Mouse (Mus musculus): ENCODE results near the gene Lpxn. TPM values are rescaled to one million over a fixed set of nuclear protein-coding genes. Genes with fewer than 3 reads are reported as not detected.

The Lpxn gene
- polyA plus RNA-seq, 1 experiment from 2014 or later: 0.92 TPM

- 79% methylated on average over 2 of the region's 2 CpGs for WGBS
- Histone ChIP-seq H3K4me2 (ENCODE audit: low read length) (no peak overlapping the region), H3K4me1 (replicated peaks; ENCODE audit: control insufficient read depth, insufficient read depth, low read length) (peaks cover 5% of the 10 kb centered on the region), H3K36me3 (ENCODE audit: control insufficient read depth, insufficient read depth) (no peaks in the 10 kb centered on the region), H3K27me3 (replicated peaks; ENCODE audit: control insufficient read depth, insufficient read depth, low read length) (no peaks in the 10 kb centered on the region), H3K4me3 (replicated peaks; ENCODE audit: low read length) (no peak overlapping the region), H3K9me3 (ENCODE audit: control insufficient read depth, low read length) (no peaks in the 10 kb centered on the region), H3K9ac (replicated peaks; ENCODE audit: low read depth, low read length) (no peak overlapping the region), H3K27ac (ENCODE audit: low read length) (no peak overlapping the region)
- ATAC-seq: no peak
Observed at GRCm38 (mm10) chr19:12786803-12787395, 9.1 kb upstream of the Lpxn start.

DNA sequence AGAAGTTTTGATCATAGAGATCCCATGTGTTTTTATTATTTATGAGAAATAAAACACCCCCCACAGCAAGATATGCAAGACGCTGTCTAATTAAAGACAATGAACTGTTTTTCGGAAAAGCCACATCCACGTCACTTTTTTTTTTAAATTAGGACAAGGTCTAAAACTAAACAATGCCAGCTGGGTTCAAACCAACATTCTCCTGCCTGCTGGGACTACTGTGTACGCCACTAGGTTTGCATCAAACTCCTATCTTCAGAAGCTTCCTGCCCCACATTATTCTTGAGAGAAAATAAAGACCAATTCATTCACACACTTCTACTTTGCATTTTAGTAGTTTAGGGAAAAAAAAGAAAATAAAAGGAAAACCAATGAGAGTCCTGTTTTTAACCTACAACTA lies 8.3 kb upstream of the Lpxn start:
- Histone ChIP-seq H3K9ac (replicated peaks; ENCODE audit: low read depth, low read length) (no peak overlapping the region), H3K4me1 (replicated peaks; ENCODE audit: control insufficient read depth, insufficient read depth, low read length) (peaks cover 5% of the 10 kb centered on the region), H3K4me2 (ENCODE audit: low read length) (no peak overlapping the region), H3K27ac (ENCODE audit: low read length) (no peak overlapping the region), H3K9me3 (ENCODE audit: control insufficient read depth, low read length) (no peaks in the 10 kb centered on the region), H3K27me3 (replicated peaks; ENCODE audit: control insufficient read depth, insufficient read depth, low read length) (no peaks in the 10 kb centered on the region), H3K36me3 (ENCODE audit: control insufficient read depth, insufficient read depth) (no peaks in the 10 kb centered on the region), H3K4me3 (replicated peaks; ENCODE audit: low read length) (no peak overlapping the region)
- ATAC-seq: no peak
- WGBS: 80% methylated on average over 4 of the region's 4 CpGs

GRCm38 (mm10) chr19:12792374-12792773 lies 3.6 kb upstream of the Lpxn start:
- H3K9me3 ChIP-seq (ENCODE audit: control insufficient read depth, low read length): no peaks in the 10 kb centered on the region
- ATAC-seq: no peak
- H3K9ac ChIP-seq (replicated peaks; ENCODE audit: low read depth, low read length): no peak overlapping the region
- H3K4me2 ChIP-seq (ENCODE audit: low read length): no peak overlapping the region
- H3K4me1 ChIP-seq (replicated peaks; ENCODE audit: control insufficient read depth, insufficient read depth, low read length): peaks cover 9% of the 10 kb centered on the region
- no peak overlapping the region for H3K4me3 ChIP-seq (replicated peaks; ENCODE audit: low read length)
- no peaks in the 10 kb centered on the region for H3K36me3 ChIP-seq (ENCODE audit: control insufficient read depth, insufficient read depth)
- no peaks in the 10 kb centered on the region for H3K27me3 ChIP-seq (replicated peaks; ENCODE audit: control insufficient read depth, insufficient read depth, low read length)
- H3K27ac ChIP-seq (ENCODE audit: low read length): no peak overlapping the region

DNA sequence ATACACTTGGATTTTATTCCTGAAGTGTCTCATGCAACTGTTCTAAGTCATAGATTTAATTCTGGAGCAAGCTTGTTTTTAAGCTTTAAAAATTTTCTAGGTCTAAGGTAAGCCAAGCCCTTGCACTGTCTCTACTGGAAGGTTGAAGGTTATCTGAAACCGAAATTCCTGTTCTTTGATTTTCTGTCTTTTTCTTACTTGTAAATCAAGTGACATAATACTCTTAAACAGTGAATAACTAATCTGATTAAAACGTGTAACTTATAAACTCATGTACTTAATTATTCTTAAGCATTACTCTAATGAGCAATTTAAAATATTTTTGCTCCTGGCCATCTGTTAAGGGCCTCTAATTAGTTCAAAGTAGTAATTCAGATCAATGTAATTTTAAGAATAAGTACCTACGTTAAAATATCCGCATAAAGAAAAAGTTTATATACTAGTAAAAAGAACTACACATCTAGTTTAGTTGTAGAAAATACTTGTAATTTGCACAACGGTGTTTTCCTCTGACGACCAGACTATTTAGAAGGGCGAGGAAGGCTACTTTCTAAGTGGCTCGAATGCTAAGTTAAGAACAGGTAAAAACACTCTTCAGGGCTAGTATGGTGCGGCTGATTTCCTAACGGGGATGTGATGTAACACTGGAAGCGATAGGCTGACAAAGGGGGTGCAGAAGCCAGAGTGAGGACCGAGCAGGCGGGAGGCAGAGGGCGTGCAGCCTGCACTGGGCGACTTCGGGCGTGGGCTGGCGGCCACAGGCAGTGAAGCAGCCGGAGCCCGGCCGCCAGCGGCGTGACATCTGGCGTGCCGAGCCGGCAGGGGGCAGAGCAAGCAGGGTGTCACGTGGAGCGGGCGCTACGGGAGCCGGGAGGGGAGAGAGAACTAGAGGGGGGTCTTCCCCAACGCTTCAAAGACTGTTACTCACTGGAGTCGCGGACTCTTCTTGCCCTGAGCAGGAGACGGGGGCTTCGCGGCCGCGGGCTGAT lies 1.6 kb upstream of the Lpxn start:
- peak overlapping the region; percentile 96 for H3K9ac ChIP-seq (replicated peaks; ENCODE audit: low read depth, low read length)
- no peaks in the 10 kb centered on the region for H3K36me3 ChIP-seq (ENCODE audit: control insufficient read depth, insufficient read depth)
- peaks cover 9% of the 10 kb centered on the region for H3K4me1 ChIP-seq (replicated peaks; ENCODE audit: control insufficient read depth, insufficient read depth, low read length)
- H3K27me3 ChIP-seq (replicated peaks; ENCODE audit: control insufficient read depth, insufficient read depth, low read length): no peaks in the 10 kb centered on the region
- peak overlapping the region; percentile 64 for H3K4me2 ChIP-seq (ENCODE audit: low read length)
- H3K27ac ChIP-seq (ENCODE audit: low read length): peak overlapping the region; percentile 99
- H3K4me3 ChIP-seq (replicated peaks; ENCODE audit: low read length): peak overlapping the region; percentile 84
- no peaks in the 10 kb centered on the region for H3K9me3 ChIP-seq (ENCODE audit: control insufficient read depth, low read length)
- under 1% methylated on average over 35 of the region's 39 CpGs for WGBS
- peak; percentile 46 for ATAC-seq

DNA sequence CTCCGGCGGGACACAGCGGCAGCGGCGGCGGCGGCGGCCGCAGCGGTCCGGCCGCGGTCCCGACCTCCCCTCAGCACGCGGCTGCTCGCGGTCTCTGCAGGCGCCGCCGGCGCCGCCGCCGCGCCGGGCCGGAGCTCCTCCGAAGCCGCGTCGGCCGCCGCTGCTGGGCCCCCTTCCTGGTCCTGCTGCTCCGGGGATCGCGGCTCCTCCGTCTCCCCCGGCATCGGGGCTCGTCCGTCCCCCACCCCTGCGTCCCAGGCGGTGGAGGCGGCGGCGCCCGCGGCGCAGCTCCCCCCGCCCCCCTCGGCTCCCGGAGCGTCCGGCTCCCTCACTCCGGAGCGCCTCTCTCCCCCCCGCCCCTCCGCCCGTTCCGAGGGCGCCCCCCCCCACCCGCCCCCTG lies 883 bp upstream of the Lpxn start:
- WGBS: under 1% methylated on average over 38 of the region's 63 CpGs
- H3K27ac ChIP-seq (ENCODE audit: low read length): peak overlapping the region; percentile 99
- H3K36me3 ChIP-seq (ENCODE audit: control insufficient read depth, insufficient read depth): no peaks in the 10 kb centered on the region
- H3K9me3 ChIP-seq (ENCODE audit: control insufficient read depth, low read length): no peaks in the 10 kb centered on the region
- H3K4me1 ChIP-seq (replicated peaks; ENCODE audit: control insufficient read depth, insufficient read depth, low read length): peaks cover 9% of the 10 kb centered on the region
- H3K27me3 ChIP-seq (replicated peaks; ENCODE audit: control insufficient read depth, insufficient read depth, low read length): no peaks in the 10 kb centered on the region
- peak; percentile 32 for ATAC-seq
- peak overlapping the region; percentile 64 for H3K4me2 ChIP-seq (ENCODE audit: low read length)
- peak overlapping the region; percentile 96 for H3K9ac ChIP-seq (replicated peaks; ENCODE audit: low read depth, low read length)
- H3K4me3 ChIP-seq (replicated peaks; ENCODE audit: low read length): peak overlapping the region; percentile 84

GRCm38 (mm10) chr19:12796328-12796931 lies 437 bp downstream of the Lpxn start:
- H3K9ac ChIP-seq (replicated peaks; ENCODE audit: low read depth, low read length): peak overlapping the region; percentile 48
- peak overlapping the region; percentile 69 for H3K4me2 ChIP-seq (ENCODE audit: low read length)
- peaks cover 7% of the 10 kb centered on the region for H3K4me1 ChIP-seq (replicated peaks; ENCODE audit: control insufficient read depth, insufficient read depth, low read length)
- peak overlapping the region; percentile 90 for H3K27ac ChIP-seq (ENCODE audit: low read length)
- WGBS: under 1% methylated on average over 29 of the region's 29 CpGs
- no peaks in the 10 kb centered on the region for H3K27me3 ChIP-seq (replicated peaks; ENCODE audit: control insufficient read depth, insufficient read depth, low read length)
- no peaks in the 10 kb centered on the region for H3K36me3 ChIP-seq (ENCODE audit: control insufficient read depth, insufficient read depth)
- peak; percentile 8 for ATAC-seq
- H3K4me3 ChIP-seq (replicated peaks; ENCODE audit: low read length): peak overlapping the region; percentile 84
- H3K9me3 ChIP-seq (ENCODE audit: control insufficient read depth, low read length): no peaks in the 10 kb centered on the region

GRCm38 (mm10) chr19:12797071-12797470 lies 1.1 kb downstream of the Lpxn start:
- no peaks in the 10 kb centered on the region for H3K9me3 ChIP-seq (ENCODE audit: control insufficient read depth, low read length)
- peak overlapping the region; percentile 48; the same call in 1 of the 2 replicates for H3K9ac ChIP-seq (replicated peaks; ENCODE audit: low read depth, low read length)
- H3K4me2 ChIP-seq (ENCODE audit: low read length): peak overlapping the region; percentile 69
- no peaks in the 10 kb centered on the region for H3K27me3 ChIP-seq (replicated peaks; ENCODE audit: control insufficient read depth, insufficient read depth, low read length)
- H3K36me3 ChIP-seq (ENCODE audit: control insufficient read depth, insufficient read depth): no peaks in the 10 kb centered on the region
- under 1% methylated on average over 7 of the region's 7 CpGs for WGBS
- no peak overlapping the region for H3K27ac ChIP-seq (ENCODE audit: low read length)
- no peak for ATAC-seq
- H3K4me3 ChIP-seq (replicated peaks; ENCODE audit: low read length): peak overlapping the region; percentile 84
- peaks cover 4% of the 10 kb centered on the region for H3K4me1 ChIP-seq (replicated peaks; ENCODE audit: control insufficient read depth, insufficient read depth, low read length)

GRCm38 (mm10) chr19:12798404-12798803 lies 2.4 kb downstream of the Lpxn start:
- H3K27ac ChIP-seq (ENCODE audit: low read length): no peak overlapping the region
- H3K9me3 ChIP-seq (ENCODE audit: control insufficient read depth, low read length): no peaks in the 10 kb centered on the region
- peaks cover 2% of the 10 kb centered on the region; the same call in 1 of the 2 replicates for H3K4me1 ChIP-seq (replicated peaks; ENCODE audit: control insufficient read depth, insufficient read depth, low read length)
- no peaks in the 10 kb centered on the region for H3K27me3 ChIP-seq (replicated peaks; ENCODE audit: control insufficient read depth, insufficient read depth, low read length)
- H3K4me2 ChIP-seq (ENCODE audit: low read length): no peak overlapping the region
- ATAC-seq: no peak
- no peak overlapping the region for H3K9ac ChIP-seq (replicated peaks; ENCODE audit: low read depth, low read length)
- H3K36me3 ChIP-seq (ENCODE audit: control insufficient read depth, insufficient read depth): no peaks in the 10 kb centered on the region
- WGBS: 87% methylated on average over 4 of the region's 4 CpGs
- no peak overlapping the region for H3K4me3 ChIP-seq (replicated peaks; ENCODE audit: low read length)

- no peak for ATAC-seq
- WGBS: 86% methylated on average over 3 of the region's 3 CpGs
- peaks cover 2% of the 10 kb centered on the region; the same call in 1 of the 2 replicates for H3K4me1 ChIP-seq (replicated peaks; ENCODE audit: control insufficient read depth, insufficient read depth, low read length)
- no peaks in the 10 kb centered on the region for H3K27me3 ChIP-seq (replicated peaks; ENCODE audit: control insufficient read depth, insufficient read depth, low read length)
- H3K4me2 ChIP-seq (ENCODE audit: low read length): no peak overlapping the region
- H3K4me3 ChIP-seq (replicated peaks; ENCODE audit: low read length): no peak overlapping the region
- no peak overlapping the region for H3K9ac ChIP-seq (replicated peaks; ENCODE audit: low read depth, low read length)
- H3K36me3 ChIP-seq (ENCODE audit: control insufficient read depth, insufficient read depth): no peaks in the 10 kb centered on the region
- H3K27ac ChIP-seq (ENCODE audit: low read length): no peak overlapping the region
- no peaks in the 10 kb centered on the region for H3K9me3 ChIP-seq (ENCODE audit: control insufficient read depth, low read length)
Observed at GRCm38 (mm10) chr19:12799081-12799480, 3.1 kb downstream of the Lpxn start.
